In genomic region chr6:52957730-52958129, GRCm38 (mm10) we compare ENCODE assay signal across 9 mouse cellular contexts.
A peak's percentile ranks its signal among the peaks of the same experiment; 100 is the strongest.
DNase-seq lines count a peak whose midpoint lies in the region; ATAC-seq and TF ChIP-seq lines count a peak whose summit lies in the region.
"Had no signal": no experiment of that assay in that cellular context is flagged by ENCODE, and none has a peak within 500 bp of the region (broad histone marks: within the 10 kb centered on the region; RNA-seq: fewer than 3 reads in every experiment).

No protein-coding gene starts in this region.

- no peak for ATAC-seq in hindbrain, embryonic 11.5 days (ENCODE audit: low FRiP score)
- ATAC-seq in hindbrain, embryonic 12.5 days (ENCODE audit: low FRiP score) = no peak
- ATAC-seq in heart, postnatal 0 days (ENCODE audit: insufficient read depth, low read depth) = peak; percentile 53; the same call in 1 of the 2 replicates

- TF ChIP-seq CTCF in heart, postnatal 0 days (IDR thresholded peaks at IDR 0.05; ENCODE audit: low read depth) = peak; percentile 98

- no peaks in the 10 kb centered on the region for H3K4me1 ChIP-seq in hindbrain, embryonic 11.5 days (replicated peaks; ENCODE audit: control insufficient read depth, insufficient read depth, low read length)
- H3K4me1 ChIP-seq in hindbrain, embryonic 12.5 days = peaks cover 5% of the 10 kb centered on the region
- peaks cover 12% of the 10 kb centered on the region for H3K4me1 ChIP-seq in heart, postnatal 0 days (ENCODE audit: control insufficient read depth, insufficient read depth)

- H3K9me3 ChIP-seq in hindbrain, embryonic 11.5 days (ENCODE audit: control insufficient read depth, low read length) = no peaks in the 10 kb centered on the region
- H3K9me3 ChIP-seq in hindbrain, embryonic 12.5 days (replicated peaks) = no peaks in the 10 kb centered on the region
- no peaks in the 10 kb centered on the region for H3K9me3 ChIP-seq in heart, postnatal 0 days (replicated peaks; ENCODE audit: control insufficient read depth, low read length)
- H3K9me3 ChIP-seq: embryonic facial prominence, embryonic 12.5 days had no signal

- peak; percentile 82 for DNase-seq in hindbrain, embryonic 11.5 days (ENCODE audit: low spot score)
- DNase-seq in T-cell, adult 2 months (ENCODE audit: low spot score) = peak; percentile 46
- DNase-seq in cerebellum, postnatal 10 days = peak; percentile 90 to 94
- DNase-seq in heart, postnatal 0 days (ENCODE audit: low spot score) = peak; percentile 53
- DNase-seq in left cerebral cortex, postnatal 14 days (ENCODE audit: low spot score in 2 of 2) = peak; percentile 66 to 72
- peak; percentile 79 for DNase-seq in naive thymus-derived CD4-positive, alpha-beta T cell, adult 2 months (ENCODE audit: low read depth)
- peak; percentile 34 for DNase-seq in testis, postnatal 14 days (ENCODE audit: low spot score)

- H3K4me2 ChIP-seq in hindbrain, embryonic 11.5 days (replicated peaks; ENCODE audit: low read depth, low read length) = no peak overlapping the region
- no peak overlapping the region for H3K4me2 ChIP-seq in hindbrain, embryonic 12.5 days (replicated peaks)
- H3K4me2 ChIP-seq in heart, postnatal 0 days (ENCODE audit: low read depth, low read length) = no peak overlapping the region
- H3K4me2 ChIP-seq: embryonic facial prominence, embryonic 12.5 days had no signal

- H3K27me3 ChIP-seq in hindbrain, embryonic 11.5 days (ENCODE audit: control insufficient read depth, insufficient read depth, low read length) = no peaks in the 10 kb centered on the region
- no peaks in the 10 kb centered on the region for H3K27me3 ChIP-seq in hindbrain, embryonic 12.5 days
- no peaks in the 10 kb centered on the region for H3K27me3 ChIP-seq in heart, postnatal 0 days (ENCODE audit: control insufficient read depth, insufficient read depth, low read length)
- H3K27me3 ChIP-seq: embryonic facial prominence, embryonic 12.5 days had no signal

- TF ChIP-seq EP300 in heart, postnatal 0 days (IDR thresholded peaks at IDR 0.05; ENCODE audit: low read depth) = no peak

- H3K27ac ChIP-seq in hindbrain, embryonic 11.5 days (ENCODE audit: low read depth, low read length) = no peak overlapping the region
- H3K27ac ChIP-seq in hindbrain, embryonic 12.5 days = no peak overlapping the region
- no peak overlapping the region for H3K27ac ChIP-seq in heart, postnatal 0 days (ENCODE audit: low read depth)
- H3K27ac ChIP-seq: embryonic facial prominence, embryonic 12.5 days had no signal

- intact Hi-C loops in left cerebral cortex, postnatal 14 days (cut with DNase I) = no loop called here

- H3K9ac ChIP-seq in hindbrain, embryonic 11.5 days (ENCODE audit: low read depth, low read length) = no peak overlapping the region
- H3K9ac ChIP-seq in hindbrain, embryonic 12.5 days = no peak overlapping the region
- H3K9ac ChIP-seq in heart, postnatal 0 days (replicated peaks; ENCODE audit: low read depth, low read length) = no peak overlapping the region
- H3K9ac ChIP-seq: embryonic facial prominence, embryonic 12.5 days had no signal

- H3K4me3 ChIP-seq in hindbrain, embryonic 11.5 days (ENCODE audit: low read depth, low read length) = no peak overlapping the region
- no peak overlapping the region for H3K4me3 ChIP-seq in hindbrain, embryonic 12.5 days
- no peak overlapping the region for H3K4me3 ChIP-seq in heart, postnatal 0 days (ENCODE audit: low read depth, low read length)
- H3K4me3 ChIP-seq: embryonic facial prominence, embryonic 12.5 days had no signal

- H3K36me3 ChIP-seq in hindbrain, embryonic 11.5 days (ENCODE audit: control insufficient read depth, insufficient read depth, low read length) = no peaks in the 10 kb centered on the region
- no peaks in the 10 kb centered on the region for H3K36me3 ChIP-seq in hindbrain, embryonic 12.5 days
- no peaks in the 10 kb centered on the region for H3K36me3 ChIP-seq in heart, postnatal 0 days (replicated peaks; ENCODE audit: control insufficient read depth, insufficient read depth, low read length)
- H3K36me3 ChIP-seq: embryonic facial prominence, embryonic 12.5 days had no signal

- 4% methylated on average over 4 of the region's 4 CpGs for WGBS in hindbrain, embryonic 11.5 days
- 3% methylated on average over 4 of the region's 4 CpGs for WGBS in hindbrain, embryonic 12.5 days
- WGBS in heart, postnatal 0 days = 8% methylated on average over 4 of the region's 4 CpGs

Comparison
In these comparisons a context has a peak if more than half of its experiments do, and no peak if none do; other contexts are left out.
1. DNase-seq: peak in every context shown above with its lines; median percentile 92 in cerebellum, postnatal 10 days; 82 in hindbrain, embryonic 11.5 days; 79 in naive thymus-derived CD4-positive, alpha-beta T cell, adult 2 months; 69 in left cerebral cortex, postnatal 14 days; 53 in heart, postnatal 0 days; 46 in T-cell, adult 2 months; 34 in testis, postnatal 14 days.